Mouse (Mus musculus): ENCODE measurements at regions not wholly inside any gene's neighbourhood (a gene's known extent, or its start where the extent isn't known, plus 50 kb on each side); places are given as distances from the start of the nearest gene placed in this dataset.

DNA sequence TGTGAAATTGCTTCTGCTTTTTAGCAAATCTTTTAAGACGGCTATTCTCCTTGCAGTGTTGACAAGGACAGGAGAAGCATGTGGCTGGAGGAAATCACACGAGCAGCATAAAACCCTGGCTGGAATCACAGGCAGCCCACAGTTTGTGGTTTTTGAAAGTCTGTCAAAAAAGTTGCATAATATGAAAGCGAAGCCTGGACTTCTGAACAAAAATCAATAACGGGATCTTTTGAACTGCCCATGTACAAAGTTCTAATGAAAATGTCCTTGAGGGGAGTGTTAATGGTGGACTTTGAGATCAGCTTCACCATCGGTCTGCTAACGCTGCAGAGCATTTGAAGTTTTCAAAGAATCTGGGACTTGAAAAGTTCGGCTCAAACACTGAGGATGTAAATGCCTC lies 1445.5 kb upstream of the Tenm2 start:
- TF ChIP-seq CTCF (IDR thresholded peaks at IDR 0.05; ENCODE audit: extremely low read depth, insufficient read depth, low read length), result no peak
- no peak for TF ChIP-seq POLR2A (IDR thresholded peaks at IDR 0.05; ENCODE audit: extremely low read depth, insufficient read depth, low read length)

Data from cortical plate, adult 2 months (tissue).